Mouse (Mus musculus) cerebellum, adult 11 months (tissue): Measurements from ENCODE around the gene Mtmr14.

Source experiments
- DNase-seq: peaks from one replicate; pipeline ENCODE4 v3.0.0; 2022

Gene Mtmr14

DNA sequence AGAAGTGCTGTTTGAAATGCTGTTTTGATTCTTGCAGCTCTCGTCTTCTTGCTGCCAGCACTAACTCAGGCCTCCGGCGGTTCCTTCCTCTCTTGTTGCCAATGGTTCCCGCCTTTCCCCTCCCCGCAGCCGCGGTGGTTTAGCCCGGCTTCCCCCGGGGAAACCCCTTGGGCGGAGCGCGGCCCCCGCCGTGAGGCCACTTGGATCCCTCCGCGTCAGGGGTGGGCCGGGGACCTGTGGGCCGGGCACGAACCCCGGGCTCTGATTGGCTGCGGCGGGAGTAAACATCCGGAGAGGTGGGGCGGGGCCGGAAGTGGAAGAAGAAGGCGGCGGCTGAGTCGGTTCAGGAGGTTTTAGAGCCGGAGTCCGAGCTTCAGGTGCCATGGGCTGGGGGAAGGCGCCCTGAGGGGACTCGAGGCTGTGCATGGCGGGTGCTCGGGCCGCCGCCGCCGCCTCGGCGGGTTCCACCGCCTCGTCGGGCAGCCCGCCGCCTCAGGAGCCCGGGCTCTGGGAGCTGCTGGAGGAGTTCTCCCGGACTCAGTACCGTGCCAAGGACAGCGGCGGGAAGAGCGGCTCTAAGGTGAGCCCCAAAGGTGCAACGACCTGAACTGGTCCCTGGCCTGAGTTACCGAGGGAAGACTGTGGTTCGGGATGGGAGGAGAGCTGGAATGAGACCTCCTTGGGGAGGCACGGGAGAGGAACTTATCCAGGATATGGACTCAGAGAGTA lies at the start of gene Mtmr14:
Gene Mtmr14, plus strand, starts transcription at position 302 of the 729 bp plus-strand sequence.
- peak; percentile 99 for DNase-seq

- DNase-seq = peak; percentile 37
Observed at GRCm38 (mm10) chr6:113193765-113194460, 43.7 kb upstream of the Mtmr14 start.

GRCm38 (mm10) chr6:113194517-113194840 lies 43.2 kb upstream of the Mtmr14 start:
- no peak for DNase-seq

GRCm38 (mm10) chr6:113194841-113195595 lies 42.6 kb upstream of the Mtmr14 start, which contains the start of gene Lhfpl4:
Gene Lhfpl4, minus strand, starts transcription at chr6:113195384.
- peak; percentile 71 for DNase-seq

DNA sequence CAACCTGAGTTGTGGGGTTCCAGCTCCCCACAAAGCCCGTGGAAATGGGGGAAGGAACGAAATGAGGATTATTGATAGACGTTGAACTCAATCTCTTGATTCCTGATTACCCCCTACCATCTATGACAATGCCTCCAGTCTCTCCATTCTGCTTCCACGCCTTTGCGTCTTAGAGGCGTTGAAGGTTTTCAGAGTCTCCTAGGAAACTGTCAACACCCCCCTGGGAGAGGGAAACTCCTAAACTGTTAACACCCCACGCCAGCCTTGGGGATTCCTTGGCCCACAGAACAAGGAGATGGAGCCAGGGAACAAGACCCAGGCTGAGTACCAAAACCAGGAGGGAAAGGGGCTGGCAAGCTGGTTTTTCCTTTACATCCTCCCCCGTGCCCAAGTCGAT lies 42.0 kb upstream of the Mtmr14 start:
- DNase-seq = no peak

- DNase-seq = no peak
Observed at GRCm38 (mm10) chr6:113216280-113216679, 21.4 kb upstream of the Mtmr14 start.

GRCm38 (mm10) chr6:113225798-113226197 lies 11.8 kb upstream of the Mtmr14 start:
- DNase-seq = no peak

- no peak for DNase-seq
Observed at GRCm38 (mm10) chr6:113226705-113227104, 10.9 kb upstream of the Mtmr14 start.

- no peak for DNase-seq
Observed at GRCm38 (mm10) chr6:113235141-113235540, 2.5 kb upstream of the Mtmr14 start.

DNA sequence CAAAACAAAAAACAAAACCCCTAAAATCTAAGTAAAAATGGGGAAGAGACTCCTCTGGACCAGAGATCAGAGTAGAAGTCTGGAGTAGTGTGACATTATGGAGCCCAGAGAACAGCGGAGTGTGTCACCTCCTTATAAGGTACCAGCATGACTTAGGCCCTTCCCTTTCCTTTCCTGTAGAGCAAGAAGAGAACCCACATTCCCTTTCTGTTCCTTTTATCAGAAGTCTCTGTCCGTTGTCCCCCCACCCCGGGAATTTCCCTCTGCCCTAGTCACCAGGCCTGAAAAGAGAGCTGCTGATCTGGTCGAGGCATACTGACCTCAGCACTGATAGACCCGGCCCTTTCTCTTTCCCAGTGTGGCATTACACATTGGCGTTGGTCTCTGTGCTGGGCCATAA lies 799 bp downstream of the Mtmr14 start:
- no peak for DNase-seq

GRCm38 (mm10) chr6:113242753-113243152 lies 5.1 kb downstream of the Mtmr14 start:
- DNase-seq = no peak

DNA sequence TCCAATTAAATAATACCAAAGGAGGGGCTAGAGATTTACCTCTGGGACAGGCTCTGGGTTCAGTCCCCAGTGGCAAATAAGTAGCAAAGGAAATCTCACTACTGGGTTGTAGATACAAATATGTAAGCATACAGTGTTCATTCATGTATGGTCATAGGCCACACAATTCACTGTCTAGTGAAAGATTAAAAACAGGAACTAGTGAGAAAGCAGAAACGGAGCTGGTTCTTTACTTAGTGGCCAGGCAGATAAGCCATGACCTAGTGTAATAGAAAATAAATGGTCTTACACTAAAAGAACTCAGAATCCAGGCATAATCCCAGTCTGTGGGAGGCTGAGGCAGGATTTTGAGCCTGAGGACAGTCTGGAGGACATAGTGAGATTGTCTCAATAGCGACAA lies 7.9 kb downstream of the Mtmr14 start:
- no peak for DNase-seq

- no peak for DNase-seq
Observed at GRCm38 (mm10) chr6:113250786-113251185, 13.1 kb downstream of the Mtmr14 start.

GRCm38 (mm10) chr6:113251921-113252320 lies 14.3 kb downstream of the Mtmr14 start:
- no peak for DNase-seq

- DNase-seq = no peak
Observed at GRCm38 (mm10) chr6:113254899-113255298, 17.3 kb downstream of the Mtmr14 start.

- DNase-seq = no peak
Observed at GRCm38 (mm10) chr6:113261174-113261858, 23.7 kb downstream of the Mtmr14 start.

DNA sequence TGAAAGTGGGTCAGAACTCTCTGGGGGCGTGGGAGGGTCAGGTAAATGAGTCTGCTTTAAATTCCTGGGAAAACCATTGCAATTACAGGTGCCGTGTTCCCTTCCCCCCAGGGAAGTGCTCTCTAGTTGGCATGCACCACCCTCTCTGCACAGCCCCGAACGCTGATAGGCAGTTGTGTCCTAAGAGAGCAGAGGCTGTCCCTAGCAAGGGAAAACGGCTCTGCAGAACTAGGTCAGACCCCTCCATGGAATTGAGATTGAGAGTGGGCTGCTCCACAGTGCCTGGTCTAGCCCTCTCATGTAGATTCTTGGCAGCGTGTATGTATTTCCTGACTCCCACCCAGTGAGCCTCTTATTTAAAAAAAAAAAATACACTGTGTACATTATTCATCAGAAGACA lies 25.9 kb downstream of the Mtmr14 start:
- no peak for DNase-seq

GRCm38 (mm10) chr6:113264429-113264828 lies 26.8 kb downstream of the Mtmr14 start:
- DNase-seq = no peak

DNA sequence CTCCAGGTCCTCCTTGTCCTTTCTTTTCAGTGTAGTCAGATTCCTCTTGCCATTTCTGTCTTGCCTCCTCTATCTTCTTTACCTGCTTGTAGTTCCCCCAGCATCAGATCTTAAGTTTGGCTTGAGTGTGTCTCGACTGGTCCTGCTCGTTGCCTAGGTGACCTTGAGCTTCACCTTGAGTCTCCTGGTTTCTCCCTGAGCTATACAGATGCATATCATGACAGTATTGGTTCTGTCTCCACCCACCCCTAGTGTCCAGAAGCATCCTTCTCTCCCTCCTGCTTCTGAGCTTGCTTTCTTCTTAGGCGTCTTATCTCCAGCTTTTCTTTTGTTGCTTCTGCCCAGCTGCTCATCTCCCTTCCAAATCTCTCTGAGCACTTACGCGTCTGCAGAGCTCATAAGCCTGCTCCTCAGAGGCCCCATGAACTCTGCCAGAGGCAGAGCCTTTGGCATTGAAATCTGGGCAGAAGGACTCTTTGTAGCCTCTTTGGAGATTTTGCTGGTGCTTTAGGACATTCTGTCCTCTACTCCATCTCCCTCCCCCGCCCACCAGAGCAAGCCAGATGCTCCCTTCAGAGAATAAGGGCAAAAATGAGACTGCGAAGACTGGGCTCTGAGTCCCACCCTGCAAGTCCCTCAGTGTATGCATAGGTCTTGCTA lies 29.5 kb downstream of the Mtmr14 start:
- DNase-seq = no peak

GRCm38 (mm10) chr6:113267988-113268387 lies 30.3 kb downstream of the Mtmr14 start:
- DNase-seq = no peak

- DNase-seq = no peak
Observed at GRCm38 (mm10) chr6:113272365-113272764, 34.7 kb downstream of the Mtmr14 start.

DNA sequence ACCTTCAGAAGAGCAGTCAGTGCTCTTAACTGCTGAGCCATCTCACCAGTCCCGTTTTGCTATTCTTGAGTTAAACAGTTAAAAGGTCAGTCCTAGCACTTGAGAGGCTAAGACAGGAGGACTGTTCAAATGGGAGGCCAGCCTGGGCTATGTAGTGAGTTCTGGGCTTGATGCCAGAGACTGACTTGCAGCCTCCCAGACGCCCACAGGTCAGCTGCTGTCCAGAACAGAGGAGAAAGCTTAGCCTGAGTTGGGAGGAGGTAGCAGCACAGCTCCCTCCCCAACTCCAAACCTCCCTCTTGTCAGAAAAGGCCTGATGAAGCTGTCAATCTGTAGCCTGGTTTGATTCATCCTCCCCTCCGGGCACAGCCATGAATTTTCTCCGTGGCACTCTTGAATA lies 39.2 kb downstream of the Mtmr14 start:
- DNase-seq = no peak

DNA sequence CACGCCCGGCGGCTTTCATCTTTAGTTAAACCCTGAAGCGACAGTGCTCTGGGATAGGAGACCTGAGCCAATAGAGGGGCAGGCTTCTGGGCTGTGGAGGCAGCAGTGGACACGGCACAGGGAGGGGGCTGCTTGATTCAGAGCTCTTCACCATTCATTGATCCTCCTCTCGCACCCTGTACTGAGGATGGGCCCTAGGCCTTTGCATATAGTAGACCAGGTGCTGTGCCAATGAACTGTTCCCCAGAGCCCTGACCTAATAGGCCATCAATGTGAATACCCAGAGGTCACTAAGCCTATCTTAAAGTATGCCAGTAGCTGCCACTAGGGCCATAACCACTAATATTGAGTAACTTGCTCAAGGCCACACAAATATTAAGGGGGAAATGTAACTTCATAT lies 44.0 kb downstream of the Mtmr14 start:
- no peak for DNase-seq
